Mouse (Mus musculus) embryonic facial prominence, embryonic 13.5 days (tissue): Measurements from ENCODE around the gene Dda1. TPM values are rescaled to one million over a fixed set of nuclear protein-coding genes. Genes with fewer than 3 reads are reported as not detected.
A peak's percentile ranks its signal among the peaks of the same experiment; 100 is the strongest.

Experiments
- ATAC-seq: fragments of 200-750 bp; cut with Nextera tagmentation; 2 replicates; pipeline ENCODE4 v1.8.0; 2017; ENCODE audit warnings: low read depth; ENCODE audit not compliant: insufficient number of reproducible peaks, insufficient read depth, low FRiP score, low TSS enrichment
- H3K27ac ChIP-seq: fragments of 300-500 bp; sonication (generic); 2 replicates; pipeline ENCODE4 v1.5.1; 2015; ENCODE audit warnings: moderate library complexity, mild to moderate bottlenecking, inconsistent platforms
- H3K27me3 ChIP-seq: fragments of 300-500 bp; sonication (generic); 2 replicates; pipeline ENCODE4 v1.6.1; 2015; ENCODE audit warnings: mild to moderate bottlenecking, inconsistent platforms
- H3K36me3 ChIP-seq: fragments of 300-500 bp; sonication (generic); 2 replicates; pipeline ENCODE4 v1.6.1; 2015; ENCODE audit warnings: mild to moderate bottlenecking, inconsistent platforms
- H3K4me1 ChIP-seq: fragments of 300-500 bp; sonication (generic); 2 replicates; pipeline ENCODE4 v1.6.1; 2015; ENCODE audit warnings: inconsistent platforms
- H3K4me2 ChIP-seq: fragments of 300-500 bp; sonication (generic); 2 replicates; pipeline ENCODE4 v1.6.1; 2015; ENCODE audit warnings: moderate library complexity, mild to moderate bottlenecking, inconsistent platforms
- H3K4me3 ChIP-seq: fragments of 300-500 bp; sonication (generic); 2 replicates; pipeline ENCODE4 v1.5.1; 2015; ENCODE audit warnings: mild to moderate bottlenecking, inconsistent platforms
- H3K9ac ChIP-seq: fragments of 300-500 bp; sonication (generic); 2 replicates; pipeline ENCODE4 v1.6.1; 2015; ENCODE audit warnings: mild to moderate bottlenecking, inconsistent platforms
- H3K9me3 ChIP-seq: fragments of 300-500 bp; sonication (generic); 2 replicates; pipeline ENCODE4 v1.6.1; 2016; ENCODE audit warnings: inconsistent platforms
- WGBS: fragments of 180-500 bp; shearing (Covaris S2); methylation state at CpG from one replicate; pipeline ENCODE4 v1.1.7; 2015; ENCODE audit warnings: mixed read lengths; 5-methylcytosine and 5-hydroxymethylcytosine counted together
- polyA plus RNA-seq: library from polyadenylated mRNA; unstranded; fragments of >200 nt; fragmentation: Nextera tagmentation; extraction: Ambion mirVana; gene quantifications from 2 replicates; pipeline ENCODE4 v1.2.1, GENCODE M21; 2015

Gene Dda1
- polyA plus RNA-seq, 1 experiment from 2014 or later: 113 TPM

DNA sequence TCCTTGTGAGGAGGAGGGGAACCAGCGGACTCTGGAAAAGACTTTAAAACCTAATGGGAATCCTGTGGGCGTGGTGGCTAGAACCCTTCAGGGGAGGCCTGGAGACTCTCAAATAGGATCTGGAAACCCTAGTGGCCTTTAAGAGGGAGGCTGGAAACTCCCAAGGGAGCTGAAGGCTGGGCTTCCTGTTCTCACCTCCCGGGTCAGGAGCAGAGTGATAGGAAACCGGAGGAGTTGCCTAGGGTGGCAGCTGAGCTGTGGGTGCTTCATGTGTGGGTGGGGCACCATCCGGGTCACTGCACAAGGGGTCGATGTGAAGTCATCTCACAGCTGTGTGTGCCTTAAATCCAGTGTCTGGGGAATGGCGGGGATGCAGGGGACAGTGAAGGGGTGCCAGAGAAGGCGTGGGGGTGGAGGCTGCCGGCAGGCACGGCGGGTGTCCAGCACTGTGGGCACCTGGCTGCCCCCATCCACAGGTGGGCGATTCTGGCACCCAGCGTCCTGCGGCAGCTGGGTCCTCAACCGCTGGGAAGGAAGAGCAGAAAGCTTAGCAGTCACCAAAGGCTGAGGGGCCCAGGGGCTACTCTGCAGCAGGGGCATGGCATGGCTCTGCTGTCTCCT, 29.0 kb downstream of the Dda1 start:
- 0 out of 2 replicates have a peak overlapping the region, but pooled peaks have one; percentile 16 for H3K4me2 ChIP-seq
- peak overlapping the region; percentile 44; the same call in 1 of the 2 replicates for H3K27ac ChIP-seq
- H3K9ac ChIP-seq: peak overlapping the region; percentile 47; the same call in 1 of the 2 replicates
- H3K4me3 ChIP-seq: no peak overlapping the region
- ATAC-seq: no peak
- H3K4me1 ChIP-seq: peaks cover 28% of the 10 kb centered on the region
- H3K36me3 ChIP-seq: peaks cover 21% of the 10 kb centered on the region
- H3K9me3 ChIP-seq: no peaks in the 10 kb centered on the region
- no peaks in the 10 kb centered on the region for H3K27me3 ChIP-seq
- WGBS: 21% methylated on average over 15 of the region's 15 CpGs

GRCm38 (mm10) chr8:71498816-71499690, 30.1 kb downstream of the Dda1 start:
- peak overlapping the region; percentile 28; the same call in 1 of the 2 replicates for H3K27ac ChIP-seq
- ATAC-seq: no peak
- WGBS: 34% methylated on average over 16 of the region's 16 CpGs
- H3K27me3 ChIP-seq: no peaks in the 10 kb centered on the region
- no peak overlapping the region for H3K4me3 ChIP-seq
- H3K36me3 ChIP-seq: peaks cover 13% of the 10 kb centered on the region
- H3K4me1 ChIP-seq: peaks cover 28% of the 10 kb centered on the region
- peak overlapping the region; percentile 36; the same call in 1 of the 2 replicates for H3K9ac ChIP-seq
- H3K4me2 ChIP-seq: peak overlapping the region; percentile 16; the same call in 1 of the 2 replicates
- no peaks in the 10 kb centered on the region for H3K9me3 ChIP-seq

DNA sequence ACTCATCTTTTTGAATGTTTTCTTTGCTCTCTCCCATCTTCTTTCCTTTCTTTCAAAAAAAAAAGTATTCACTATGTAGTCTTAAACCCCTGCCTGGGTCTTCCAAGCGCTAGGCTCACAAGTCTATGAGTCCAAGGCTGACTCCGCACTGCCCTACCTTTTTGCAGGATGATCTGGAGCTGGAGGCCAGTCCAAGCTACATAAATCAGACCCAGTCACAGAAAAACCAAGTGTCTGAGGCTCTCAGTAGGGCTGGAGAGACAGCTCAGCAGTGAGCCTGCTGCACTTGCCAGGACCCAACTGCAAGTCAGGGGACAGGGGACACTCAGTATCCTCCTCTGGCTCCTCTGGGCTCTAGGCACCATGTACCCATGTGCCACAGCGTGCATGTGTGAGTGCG, 35.4 kb downstream of the Dda1 start:
- no peak overlapping the region for H3K9ac ChIP-seq
- no peaks in the 10 kb centered on the region for H3K36me3 ChIP-seq
- H3K27ac ChIP-seq: no peak overlapping the region
- WGBS: 86% methylated on average over 4 of the region's 4 CpGs
- H3K4me2 ChIP-seq: no peak overlapping the region
- no peaks in the 10 kb centered on the region for H3K9me3 ChIP-seq
- H3K4me3 ChIP-seq: no peak overlapping the region
- peaks cover 39% of the 10 kb centered on the region for H3K27me3 ChIP-seq
- ATAC-seq: no peak
- peaks cover 11% of the 10 kb centered on the region for H3K4me1 ChIP-seq

GRCm38 (mm10) chr8:71505326-71505725, 36.3 kb downstream of the Dda1 start:
- ATAC-seq: no peak
- Histone ChIP-seq H3K4me1 (peaks cover 11% of the 10 kb centered on the region), H3K27me3 (peaks cover 48% of the 10 kb centered on the region), H3K27ac (no peak overlapping the region), H3K36me3 (no peaks in the 10 kb centered on the region), H3K4me2 (no peak overlapping the region), H3K9ac (no peak overlapping the region), H3K9me3 (no peaks in the 10 kb centered on the region), H3K4me3 (no peak overlapping the region)
- WGBS: 96% methylated on average over 4 of the region's 4 CpGs

GRCm38 (mm10) chr8:71505979-71506378, 37.0 kb downstream of the Dda1 start:
- peaks cover 49% of the 10 kb centered on the region for H3K27me3 ChIP-seq
- WGBS: 90% methylated on average over 4 of the region's 4 CpGs

GRCm38 (mm10) chr8:71507589-71508104, 38.6 kb downstream of the Dda1 start:
- WGBS: under 1% methylated on average over 61 of the region's 61 CpGs
- ATAC-seq: peak; percentile 67
- H3K4me3 ChIP-seq: peak overlapping the region; percentile 48
- peak overlapping the region; percentile 53 for H3K9ac ChIP-seq
- no peaks in the 10 kb centered on the region for H3K36me3 ChIP-seq
- peak overlapping the region; percentile 78 for H3K4me2 ChIP-seq
- H3K4me1 ChIP-seq: peaks cover 11% of the 10 kb centered on the region
- H3K9me3 ChIP-seq: no peaks in the 10 kb centered on the region
- H3K27me3 ChIP-seq: peaks cover 53% of the 10 kb centered on the region
- no peak overlapping the region for H3K27ac ChIP-seq

More at GRCm38 (mm10) chr8:71505979-71506378, 37.0 kb downstream of the Dda1 start:
- Histone ChIP-seq H3K4me1 (peaks cover 11% of the 10 kb centered on the region), H3K9ac (no peak overlapping the region), H3K4me3 (no peak overlapping the region), H3K9me3 (no peaks in the 10 kb centered on the region), H3K4me2 (no peak overlapping the region), H3K36me3 (no peaks in the 10 kb centered on the region), H3K27ac (no peak overlapping the region)
- ATAC-seq: no peak

GRCm38 (mm10) chr8:71509316-71509715, 40.3 kb downstream of the Dda1 start:
- no peaks in the 10 kb centered on the region for H3K9me3 ChIP-seq
- H3K4me2 ChIP-seq: peak overlapping the region; percentile 20; the same call in 1 of the 2 replicates
- no peak overlapping the region for H3K4me3 ChIP-seq
- ATAC-seq: no peak
- no peak overlapping the region for H3K9ac ChIP-seq
- 52% methylated on average over 2 of the region's 2 CpGs for whole genome bisulfite sequencing
- peaks cover 53% of the 10 kb centered on the region for H3K27me3 ChIP-seq
- no peak overlapping the region for H3K27ac ChIP-seq
- no peaks in the 10 kb centered on the region for H3K36me3 ChIP-seq
- H3K4me1 ChIP-seq: peaks cover 11% of the 10 kb centered on the region

DNA sequence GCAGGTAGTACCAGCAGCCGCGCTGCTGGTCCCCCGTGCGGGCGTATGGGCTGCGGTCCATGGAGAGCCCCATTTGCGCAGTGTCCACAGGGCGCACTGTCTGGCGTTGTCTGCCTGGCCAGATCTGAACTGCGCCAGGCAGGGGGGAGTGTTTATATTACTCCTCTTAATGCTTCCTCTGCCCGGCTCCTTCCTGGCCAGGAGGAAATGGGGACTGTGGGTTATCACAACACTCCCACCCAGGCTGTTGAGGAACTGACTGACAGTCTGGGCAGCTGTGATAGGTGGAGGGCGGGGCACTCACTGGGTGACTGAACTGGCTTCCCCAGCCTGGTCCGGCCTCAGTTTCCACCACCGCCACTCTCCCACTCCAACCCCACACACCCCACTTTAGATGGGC, 42.6 kb downstream of the Dda1 start, which contains the start of gene Plvap:
Gene Plvap (minus strand): TSS at position 109 of the 400 bp plus-strand sequence.
- Histone ChIP-seq H3K9ac (no peak within 1 kb of the TSS), H3K36me3 (no peaks in the 10 kb centered on the region), H3K9me3 (no peaks in the 10 kb centered on the region), H3K4me1 (peaks cover 11% of the 10 kb centered on the region), H3K27ac (no peak within 1 kb of the TSS), H3K4me2 (no peak within 1 kb of the TSS), H3K27me3 (peaks cover 40% of the 10 kb centered on the region), H3K4me3 (peak within 1 kb of the TSS; percentile 19)
- WGBS: 55% methylated on average over 14 of the region's 14 CpGs
- no peak for ATAC-seq

DNA sequence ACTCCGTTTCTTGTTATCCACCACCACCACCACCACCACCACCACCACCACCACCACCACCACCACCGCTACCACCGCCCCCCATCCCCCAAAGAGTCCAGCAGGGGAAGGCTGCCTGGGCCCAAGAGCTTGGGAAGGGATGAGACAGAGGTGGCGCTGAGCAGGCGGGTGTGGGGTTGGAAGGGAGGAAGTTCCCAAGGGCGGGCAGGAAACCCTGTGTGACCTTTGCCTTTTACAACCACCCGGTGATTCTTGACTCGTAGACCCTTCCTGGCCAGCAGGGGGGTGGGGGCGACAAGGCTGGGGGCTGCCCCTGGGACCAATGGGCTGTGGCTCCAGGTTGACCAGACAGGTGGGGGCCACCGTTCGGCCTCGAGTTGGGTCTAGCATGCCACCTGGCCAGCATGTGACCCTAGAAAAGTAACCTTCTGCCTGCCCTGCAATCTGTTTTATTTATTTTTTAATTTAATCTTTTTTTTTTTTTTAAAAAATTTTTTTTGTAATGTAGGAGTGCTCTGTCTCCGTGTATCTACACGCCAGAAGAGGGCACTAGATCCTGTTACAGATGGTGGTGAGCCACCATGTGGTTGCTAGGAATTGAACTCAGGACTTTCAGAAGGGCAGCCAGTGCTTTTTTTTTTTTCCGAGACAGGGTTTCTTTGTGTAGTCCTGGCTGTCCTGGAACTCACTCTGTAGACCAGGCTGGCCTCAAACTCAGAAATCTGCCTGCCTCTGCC, 44.2 kb downstream of the Dda1 start:
- H3K9ac ChIP-seq: no peak overlapping the region
- ATAC-seq: no peak
- no peaks in the 10 kb centered on the region for H3K9me3 ChIP-seq
- H3K27ac ChIP-seq: no peak overlapping the region
- peaks cover 24% of the 10 kb centered on the region for H3K27me3 ChIP-seq
- 59% methylated on average over 15 of the region's 15 CpGs for WGBS
- peaks cover 4% of the 10 kb centered on the region; the same call in 1 of the 2 replicates for H3K4me1 ChIP-seq
- H3K4me2 ChIP-seq: no peak overlapping the region
- H3K4me3 ChIP-seq: no peak overlapping the region
- H3K36me3 ChIP-seq: no peaks in the 10 kb centered on the region

DNA sequence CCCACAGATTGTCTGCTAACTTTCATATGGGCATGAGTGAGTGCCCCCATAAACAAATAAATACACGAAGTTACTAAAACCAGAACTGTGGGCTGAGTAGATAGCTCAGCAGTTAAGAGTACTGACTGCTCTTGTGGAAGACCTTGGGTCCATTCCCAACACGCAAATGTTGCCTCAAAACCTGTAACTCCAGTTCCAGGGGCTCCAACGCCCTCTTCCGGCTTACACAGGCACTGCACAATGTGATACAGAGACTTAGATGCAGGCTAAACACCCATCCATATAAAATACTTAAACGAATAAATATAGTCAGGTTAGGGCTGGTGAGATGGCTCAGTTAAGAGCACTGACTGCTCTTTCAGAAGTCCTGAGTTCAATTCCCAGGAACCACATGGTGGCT, 46.0 kb downstream of the Dda1 start:
- H3K9me3 ChIP-seq: no peaks in the 10 kb centered on the region
- no peak overlapping the region for H3K9ac ChIP-seq
- no peak overlapping the region for H3K4me3 ChIP-seq
- H3K36me3 ChIP-seq: no peaks in the 10 kb centered on the region
- H3K4me2 ChIP-seq: no peak overlapping the region
- no peak overlapping the region for H3K27ac ChIP-seq
- H3K27me3 ChIP-seq: peaks cover 8% of the 10 kb centered on the region
- H3K4me1 ChIP-seq: 0 out of 2 replicates have a peak, but pooled peaks cover 3% of the 10 kb centered on the region
- no peak for ATAC-seq
- WGBS: 73% methylated on average over 5 of the region's 5 CpGs

DNA sequence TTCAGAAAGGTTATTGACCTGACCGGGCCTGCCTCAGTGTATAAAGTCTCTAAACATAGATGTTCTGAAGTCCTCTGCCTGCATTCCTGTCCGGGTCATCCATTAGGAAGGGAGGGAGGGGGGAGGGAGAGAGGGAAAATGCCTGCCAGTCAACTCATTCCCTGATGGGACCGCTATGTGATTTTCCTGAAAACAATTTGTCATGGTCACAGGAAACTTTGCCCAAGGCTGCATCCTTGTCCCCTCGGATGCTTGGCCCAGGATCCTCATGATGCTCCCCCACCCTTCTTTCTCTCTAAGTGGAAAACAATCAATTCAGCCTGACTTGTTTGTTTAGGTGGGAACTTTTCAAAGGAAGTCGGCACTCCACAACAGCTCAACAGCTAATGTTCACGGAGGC, 47.8 kb downstream of the Dda1 start:
- Histone ChIP-seq H3K9ac (no peak overlapping the region), H3K4me1 (0 out of 2 replicates have a peak, but pooled peaks cover 3% of the 10 kb centered on the region), H3K4me3 (no peak overlapping the region), H3K27me3 (no peaks in the 10 kb centered on the region), H3K9me3 (no peaks in the 10 kb centered on the region), H3K27ac (no peak overlapping the region), H3K4me2 (no peak overlapping the region), H3K36me3 (no peaks in the 10 kb centered on the region)
- 3% methylated on average over 6 of the region's 6 CpGs for whole genome bisulfite sequencing
- ATAC-seq: no peak
